Mouse (Mus musculus): ENCODE data around the gene Alox12b. TPM values are rescaled to one million over a fixed set of nuclear protein-coding genes. Genes with fewer than 3 reads are reported as not detected.

Gene Alox12b
- polyA plus RNA-seq, 1 experiment = 0.59 TPM

GRCm38 (mm10) chr11:69125041-69125851 is 31.5 kb upstream of the Alox12b start:
- peak; percentile 54; the same call in 1 of the 2 replicates for TF ChIP-seq CTCF (IDR thresholded peaks at IDR 0.05; ENCODE audit: borderline replicate concordance, insufficient read depth, low read depth, low read length)
- TF ChIP-seq POLR2A (IDR thresholded peaks at IDR 0.05; ENCODE audit: borderline replicate concordance, insufficient read depth, low read length) = peak; percentile 6; the same call in 1 of the 2 replicates
- peak overlapping the region; percentile 89 for H3K4me3 ChIP-seq (replicated peaks; ENCODE audit: insufficient read depth, low read depth, low read length)
- WGBS = under 1% methylated on average over 24 of the region's 24 CpGs
- H3K27ac ChIP-seq (ENCODE audit: insufficient read depth, low read length) = peak overlapping the region; percentile 81
- H3K27me3 ChIP-seq (ENCODE audit: control insufficient read depth, insufficient read depth, low read length) = no peaks in the 10 kb centered on the region
- peak; percentile 90 for DNase-seq
- H3K4me1 ChIP-seq (ENCODE audit: control insufficient read depth, insufficient read depth, low read length) = no peaks in the 10 kb centered on the region

DNA sequence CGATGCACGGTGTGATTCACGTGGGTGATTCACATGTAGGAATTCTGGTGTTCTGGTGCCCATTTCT is 31.1 kb upstream of the Alox12b start, which contains the start of gene Aloxe3:
Gene Aloxe3, plus strand, starts transcription at position 45 of the 67 bp plus-strand sequence.
- WGBS = 0% methylated on average over 3 of the region's 3 CpGs
- peak within 1 kb of the TSS; percentile 81 for H3K27ac ChIP-seq (ENCODE audit: insufficient read depth, low read length)

DNA sequence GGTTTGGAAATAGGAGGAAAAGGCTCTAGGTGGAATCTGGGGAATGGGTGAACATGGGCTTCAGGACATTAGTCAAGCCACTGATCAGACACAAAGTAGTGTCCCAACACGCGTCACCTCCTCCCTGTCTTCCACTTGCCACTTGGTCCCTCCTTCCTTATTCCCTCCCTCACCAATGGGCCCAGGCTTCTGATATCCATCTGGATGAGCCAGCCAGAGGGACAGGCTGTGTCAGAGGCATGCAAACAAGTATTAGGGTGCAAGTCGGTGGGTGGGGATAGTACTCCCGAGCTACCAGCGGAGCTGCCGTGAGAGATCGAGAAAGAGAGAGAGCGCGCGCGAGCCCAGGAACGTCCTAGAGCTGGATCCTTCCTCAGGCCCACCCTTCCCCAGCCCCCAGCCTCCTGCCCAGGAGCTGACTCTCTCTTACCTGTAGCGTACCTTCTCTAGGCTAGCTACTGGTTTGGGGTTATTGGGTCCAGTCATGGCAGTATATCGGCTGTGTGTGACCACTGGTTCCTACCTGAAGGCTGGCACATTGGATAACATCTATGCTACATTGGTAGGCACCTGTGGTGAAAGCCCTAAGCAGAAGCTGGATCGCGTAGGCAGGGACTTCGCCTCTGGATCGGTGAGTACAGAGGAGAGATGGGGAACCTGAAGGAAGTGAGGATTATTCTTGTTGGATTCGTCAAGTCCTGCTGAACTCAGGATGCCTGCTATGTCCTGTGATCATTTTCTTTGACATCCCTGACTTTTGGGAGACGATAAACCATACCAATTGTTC is 30.7 kb upstream of the Alox12b start:
- 10% methylated on average over 20 of the region's 20 CpGs for WGBS
- H3K27me3 ChIP-seq (ENCODE audit: control insufficient read depth, insufficient read depth, low read length) = no peaks in the 10 kb centered on the region
- peak overlapping the region; percentile 81 for H3K27ac ChIP-seq (ENCODE audit: insufficient read depth, low read length)
- H3K4me1 ChIP-seq (ENCODE audit: control insufficient read depth, insufficient read depth, low read length) = no peaks in the 10 kb centered on the region
- TF ChIP-seq CTCF (IDR thresholded peaks at IDR 0.05; ENCODE audit: borderline replicate concordance, insufficient read depth, low read depth, low read length) = no peak
- TF ChIP-seq POLR2A (IDR thresholded peaks at IDR 0.05; ENCODE audit: borderline replicate concordance, insufficient read depth, low read length) = no peak
- DNase-seq = peak; percentile 67 to 69
- peak overlapping the region; percentile 89 for H3K4me3 ChIP-seq (replicated peaks; ENCODE audit: insufficient read depth, low read depth, low read length)

More for the DNA sequence above, 31.1 kb upstream of the Alox12b start, which contains the start of gene Aloxe3:
- no peak for TF ChIP-seq CTCF (IDR thresholded peaks at IDR 0.05; ENCODE audit: borderline replicate concordance, insufficient read depth, low read depth, low read length)
- TF ChIP-seq POLR2A (IDR thresholded peaks at IDR 0.05; ENCODE audit: borderline replicate concordance, insufficient read depth, low read length) = 0 out of 2 replicates have a peak, but pooled peaks have one; percentile 4
- H3K4me1 ChIP-seq (ENCODE audit: control insufficient read depth, insufficient read depth, low read length) = no peaks in the 10 kb centered on the region
- no peak for DNase-seq
- H3K27me3 ChIP-seq (ENCODE audit: control insufficient read depth, insufficient read depth, low read length) = no peaks in the 10 kb centered on the region
- H3K4me3 ChIP-seq (replicated peaks; ENCODE audit: insufficient read depth, low read depth, low read length) = peak within 1 kb of the TSS; percentile 89

DNA sequence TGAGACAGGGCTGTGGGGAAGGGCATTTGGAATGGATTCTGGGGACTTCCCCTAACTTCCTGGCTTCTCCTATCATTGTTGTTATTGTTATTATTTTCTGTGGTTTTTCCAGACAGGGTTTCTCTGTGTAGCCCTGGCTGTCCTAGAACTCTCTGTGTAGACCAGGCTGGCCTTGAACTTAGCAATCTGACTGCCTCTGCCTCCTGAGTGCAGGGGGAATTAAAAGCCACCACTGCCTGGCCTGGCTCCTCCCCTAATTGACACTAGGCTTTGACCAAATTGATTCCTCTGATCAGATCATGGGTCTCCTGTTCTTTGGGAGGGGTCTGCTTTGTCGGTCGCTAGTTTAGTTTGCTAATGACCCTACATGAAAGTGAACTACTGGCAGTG is 30.1 kb upstream of the Alox12b start:
- H3K27ac ChIP-seq (ENCODE audit: insufficient read depth, low read length) = peak overlapping the region; percentile 29; the same call in 1 of the 2 replicates
- 64% methylated on average over 2 of the region's 2 CpGs for WGBS
- no peaks in the 10 kb centered on the region for H3K4me1 ChIP-seq (ENCODE audit: control insufficient read depth, insufficient read depth, low read length)
- H3K4me3 ChIP-seq (replicated peaks; ENCODE audit: insufficient read depth, low read depth, low read length) = peak overlapping the region; percentile 89
- TF ChIP-seq CTCF (IDR thresholded peaks at IDR 0.05; ENCODE audit: borderline replicate concordance, insufficient read depth, low read depth, low read length) (no peak), POLR2A (IDR thresholded peaks at IDR 0.05; ENCODE audit: borderline replicate concordance, insufficient read depth, low read length) (no peak)
- no peaks in the 10 kb centered on the region for H3K27me3 ChIP-seq (ENCODE audit: control insufficient read depth, insufficient read depth, low read length)
- DNase-seq = peak in 1 of 2 experiments; percentile 24

DNA sequence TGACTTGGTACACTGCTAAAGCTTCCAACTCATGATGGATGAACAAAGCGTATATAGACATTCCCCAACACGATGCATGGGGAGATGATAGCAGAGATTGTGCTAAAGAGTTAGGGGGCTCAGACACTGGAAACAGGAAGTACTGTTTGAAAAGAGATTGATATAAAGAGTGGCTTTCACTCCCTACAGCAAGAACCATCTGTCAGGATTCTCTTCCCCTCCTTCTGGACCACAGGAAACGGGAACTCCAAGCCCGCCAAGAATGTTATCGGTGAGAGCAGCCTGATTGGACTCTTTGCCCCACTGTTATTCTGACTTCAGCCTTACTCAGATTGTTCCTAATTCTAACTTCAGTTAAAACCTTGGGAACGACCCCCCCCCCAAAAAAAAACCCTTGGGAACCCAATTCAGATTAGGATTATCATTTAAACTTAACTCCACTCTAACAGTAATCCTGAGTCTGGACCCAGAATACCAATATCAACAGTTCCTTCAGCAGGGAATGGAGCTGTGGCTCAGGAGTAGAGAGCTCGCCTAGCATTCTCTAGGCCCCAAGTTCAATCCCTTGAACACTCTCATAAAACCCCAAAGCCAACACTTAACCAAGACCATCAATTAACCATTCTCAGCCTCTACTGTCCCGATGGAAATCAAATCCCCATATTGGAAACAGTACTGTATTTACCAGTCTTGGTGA is 28.2 kb upstream of the Alox12b start:
- no peaks in the 10 kb centered on the region for H3K27me3 ChIP-seq (ENCODE audit: control insufficient read depth, insufficient read depth, low read length)
- no peaks in the 10 kb centered on the region for H3K4me1 ChIP-seq (ENCODE audit: control insufficient read depth, insufficient read depth, low read length)
- no peak overlapping the region for H3K27ac ChIP-seq (ENCODE audit: insufficient read depth, low read length)
- TF ChIP-seq POLR2A (IDR thresholded peaks at IDR 0.05; ENCODE audit: borderline replicate concordance, insufficient read depth, low read length) = no peak
- TF ChIP-seq CTCF (IDR thresholded peaks at IDR 0.05; ENCODE audit: borderline replicate concordance, insufficient read depth, low read depth, low read length) = no peak
- no peak overlapping the region for H3K4me3 ChIP-seq (replicated peaks; ENCODE audit: insufficient read depth, low read depth, low read length)
- WGBS = 65% methylated on average over 8 of the region's 8 CpGs
- DNase-seq = no peak

GRCm38 (mm10) chr11:69133566-69133922 is 23.2 kb upstream of the Alox12b start:
- 0 out of 2 replicates have a peak, but pooled peaks have one; percentile 4 for TF ChIP-seq CTCF (IDR thresholded peaks at IDR 0.05; ENCODE audit: borderline replicate concordance, insufficient read depth, low read depth, low read length)
- TF ChIP-seq POLR2A (IDR thresholded peaks at IDR 0.05; ENCODE audit: borderline replicate concordance, insufficient read depth, low read length) = no peak
- WGBS = 29% methylated on average over 5 of the region's 5 CpGs
- Histone ChIP-seq H3K27ac (ENCODE audit: insufficient read depth, low read length) (no peak overlapping the region), H3K27me3 (ENCODE audit: control insufficient read depth, insufficient read depth, low read length) (no peaks in the 10 kb centered on the region), H3K4me3 (replicated peaks; ENCODE audit: insufficient read depth, low read depth, low read length) (peak overlapping the region; percentile 87), H3K4me1 (ENCODE audit: control insufficient read depth, insufficient read depth, low read length) (0 out of 2 replicates have a peak, but pooled peaks cover 5% of the 10 kb centered on the region)
- no peak for DNase-seq

DNA sequence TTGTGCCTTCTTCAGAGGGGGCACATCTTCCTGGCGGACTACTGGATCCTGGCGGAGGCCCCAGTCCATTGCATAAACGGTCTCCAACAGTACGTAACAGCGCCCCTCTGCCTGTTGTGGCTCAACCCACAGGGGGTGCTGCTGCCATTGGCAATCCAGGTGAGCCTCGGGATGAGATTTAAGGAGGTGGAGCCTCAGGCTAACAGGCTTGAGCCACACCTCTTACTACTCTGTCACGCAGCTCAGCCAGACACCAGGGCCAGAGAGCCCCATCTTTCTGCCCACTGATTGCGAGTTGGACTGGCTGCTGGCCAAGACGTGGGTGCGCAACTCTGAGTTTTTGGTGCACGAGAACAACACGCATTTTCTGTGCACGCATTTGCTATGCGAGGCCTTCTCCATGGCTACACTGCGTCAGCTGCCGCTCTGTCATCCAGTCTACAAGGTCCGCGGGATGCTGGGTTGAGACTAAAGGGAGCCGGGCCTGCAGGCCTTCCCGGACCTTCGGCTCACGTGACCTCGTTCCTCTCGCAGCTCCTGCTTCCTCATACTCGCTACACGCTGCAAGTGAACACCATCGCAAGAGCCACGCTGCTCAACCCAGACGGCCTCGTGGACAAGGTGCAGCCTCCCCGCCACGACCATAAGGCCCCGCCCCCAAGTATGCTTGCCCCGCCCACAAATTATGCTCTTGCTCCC is 22.7 kb upstream of the Alox12b start:
- H3K27me3 ChIP-seq (ENCODE audit: control insufficient read depth, insufficient read depth, low read length) = no peaks in the 10 kb centered on the region
- H3K27ac ChIP-seq (ENCODE audit: insufficient read depth, low read length) = no peak overlapping the region
- H3K4me3 ChIP-seq (replicated peaks; ENCODE audit: insufficient read depth, low read depth, low read length) = peak overlapping the region; percentile 87
- DNase-seq = peak; percentile 72 to 77
- 0 out of 2 replicates have a peak, but pooled peaks cover 5% of the 10 kb centered on the region for H3K4me1 ChIP-seq (ENCODE audit: control insufficient read depth, insufficient read depth, low read length)
- TF ChIP-seq CTCF (IDR thresholded peaks at IDR 0.05; ENCODE audit: borderline replicate concordance, insufficient read depth, low read depth, low read length) = peak; percentile 49
- TF ChIP-seq POLR2A (IDR thresholded peaks at IDR 0.05; ENCODE audit: borderline replicate concordance, insufficient read depth, low read length) = 0 out of 2 replicates have a peak, but pooled peaks have one; percentile 18
- WGBS = 3% methylated on average over 34 of the region's 34 CpGs

All from cerebellum, adult 2 months (tissue).